Mouse (Mus musculus) thymus, adult 2 months (tissue): ENCODE measurements around the gene Lima1. TPM values are rescaled to one million over a fixed set of nuclear protein-coding genes. Genes with fewer than 3 reads are reported as not detected.

Experiments
- DNase-seq: peaks from one replicate; pipeline ENCODE4 v3.0.0; 2021
- H3K27ac ChIP-seq: fragments of 200-500 bp; 2 replicates; pipeline ENCODE4 v1.5.1; 2012; ENCODE audit warnings: low read length, control low read depth; ENCODE audit not compliant: control insufficient read depth, insufficient read depth
- H3K27me3 ChIP-seq: fragments of 200-500 bp; 2 replicates; pipeline ENCODE4 v1.6.1; 2012; ENCODE audit warnings: mild to moderate bottlenecking, low read length, moderate library complexity, mixed read lengths; ENCODE audit not compliant: control insufficient read depth, insufficient read depth
- H3K36me3 ChIP-seq: fragments of 200-500 bp; 2 replicates; pipeline ENCODE4 v1.6.1; 2012; ENCODE audit warnings: mild to moderate bottlenecking, low read length, moderate library complexity; ENCODE audit not compliant: control insufficient read depth, insufficient read depth
- H3K4me1 ChIP-seq: fragments of 200-500 bp; replicated peaks from 2 replicates; pipeline ENCODE4 v1.6.1; 2012; ENCODE audit warnings: low read length; ENCODE audit not compliant: control insufficient read depth, insufficient read depth
- H3K4me3 ChIP-seq: fragments of 200-500 bp; 2 replicates; pipeline ENCODE4 v1.5.1; 2012; ENCODE audit warnings: mild to moderate bottlenecking, low read length, control low read depth, moderate library complexity; ENCODE audit not compliant: control insufficient read depth, insufficient read depth
- CTCF ChIP-seq: fragments of 200-500 bp; IDR thresholded peaks from 2 replicates; pipeline ENCODE4 v1.5.1; 2012; ENCODE audit warnings: mild to moderate bottlenecking, control low read depth, low read length, moderate library complexity, borderline replicate concordance; ENCODE audit not compliant: control insufficient read depth, poor library complexity, insufficient read depth; ENCODE audit errors: extremely low read depth
- POLR2A ChIP-seq: fragments of 200-500 bp; IDR thresholded peaks from 2 replicates; pipeline ENCODE4 v1.6.1; 2012; ENCODE audit warnings: mild to moderate bottlenecking, low read length, control low read depth, moderate library complexity; ENCODE audit not compliant: control insufficient read depth, poor library complexity, insufficient read depth; ENCODE audit errors: extremely low read depth
- WGBS: fragments of 180-500 bp; shearing (Covaris S2); methylation state at CpG from one replicate; pipeline ENCODE4 v1.1.7; 2018; 5-methylcytosine and 5-hydroxymethylcytosine counted together
- polyA plus RNA-seq: library from polyadenylated mRNA; depleted of rRNA; stranded (reverse); fragments of >200 nt; gene quantifications from 2 replicates; pipeline ENCODE4 v1.2.3, GENCODE M21; 2012; rRNA removed

Gene Lima1
- polyA plus RNA-seq, 1 experiment: 12.3 TPM

GRCm38 (mm10) chr15:99736675-99737074 lies 138.6 kb downstream of the Lima1 start:
- 97% methylated on average over 11 of the region's 11 CpGs for WGBS
- Histone ChIP-seq H3K36me3 (peaks cover 51% of the 10 kb centered on the region), H3K27me3 (no peaks in the 10 kb centered on the region), H3K27ac (no peak overlapping the region), H3K4me1 (no peaks in the 10 kb centered on the region), H3K4me3 (no peak overlapping the region)
- no peak for TF ChIP-seq CTCF
- no peak for TF ChIP-seq POLR2A
- DNase-seq: no peak

- H3K27me3 ChIP-seq: no peaks in the 10 kb centered on the region
- peaks cover 51% of the 10 kb centered on the region for H3K36me3 ChIP-seq
- H3K4me3 ChIP-seq: no peak overlapping the region
- H3K4me1 ChIP-seq: no peaks in the 10 kb centered on the region
- DNase-seq: peak; percentile 100
- no peak overlapping the region for H3K27ac ChIP-seq
- 97% methylated on average over 2 of the region's 2 CpGs for WGBS
- TF ChIP-seq POLR2A (no peak), CTCF (no peak)
Measured at GRCm38 (mm10) chr15:99735631-99736030, 139.6 kb downstream of the Lima1 start.

GRCm38 (mm10) chr15:99733186-99733585 lies 142.1 kb downstream of the Lima1 start:
- H3K4me3 ChIP-seq: no peak overlapping the region
- no peak for TF ChIP-seq POLR2A
- TF ChIP-seq CTCF: no peak
- no peak overlapping the region for H3K27ac ChIP-seq
- DNase-seq: no peak
- WGBS: 97% methylated on average over 5 of the region's 5 CpGs
- peaks cover 38% of the 10 kb centered on the region for H3K36me3 ChIP-seq
- H3K4me1 ChIP-seq: no peaks in the 10 kb centered on the region
- no peaks in the 10 kb centered on the region for H3K27me3 ChIP-seq

- 99% methylated on average over 3 of the region's 3 CpGs for WGBS
- H3K36me3 ChIP-seq: peaks cover 31% of the 10 kb centered on the region
- no peak overlapping the region for H3K27ac ChIP-seq
- no peak overlapping the region for H3K4me3 ChIP-seq
- no peak for TF ChIP-seq CTCF
- TF ChIP-seq POLR2A: no peak
- H3K27me3 ChIP-seq: no peaks in the 10 kb centered on the region
- H3K4me1 ChIP-seq: no peaks in the 10 kb centered on the region
- no peak for DNase-seq
Measured at GRCm38 (mm10) chr15:99731678-99732077, 143.6 kb downstream of the Lima1 start.

GRCm38 (mm10) chr15:99731167-99731566 lies 144.1 kb downstream of the Lima1 start:
- Histone ChIP-seq H3K36me3 (peaks cover 28% of the 10 kb centered on the region), H3K4me1 (no peaks in the 10 kb centered on the region; the same call in 1 of the 2 replicates), H3K27me3 (no peaks in the 10 kb centered on the region), H3K27ac (no peak overlapping the region), H3K4me3 (no peak overlapping the region)
- 96% methylated on average over 2 of the region's 2 CpGs for WGBS
- TF ChIP-seq POLR2A: no peak
- TF ChIP-seq CTCF: no peak
- DNase-seq: no peak

GRCm38 (mm10) chr15:99729056-99729783 lies 146.0 kb downstream of the Lima1 start:
- TF ChIP-seq CTCF (no peak), POLR2A (no peak)
- 98% methylated on average over 4 of the region's 4 CpGs for WGBS
- Histone ChIP-seq H3K4me3 (no peak overlapping the region), H3K4me1 (peaks cover 6% of the 10 kb centered on the region), H3K27ac (no peak overlapping the region), H3K27me3 (no peaks in the 10 kb centered on the region), H3K36me3 (peaks cover 9% of the 10 kb centered on the region; the same call in 1 of the 2 replicates)
- peak; percentile 27 for DNase-seq

Other genes starting within 250 kb of the Lima1 start
- 80.2 and 95.6 TPM in 2 replicates for gene Racgap1, start 223.8 kb downstream of the Lima1 start, polyA plus RNA-seq
- 0.13 and 0.19 TPM in 2 replicates for gene Asic1, start 205.1 kb downstream of the Lima1 start, polyA plus RNA-seq
- gene Smarcd1, start 173.3 kb downstream of the Lima1 start, polyA plus RNA-seq: 106 and 111 TPM in 2 replicates
- not detected in 2 replicates for gene Gm17349, start 170.0 kb downstream of the Lima1 start, polyA plus RNA-seq
- 108 and 187 TPM in 2 replicates for gene Gpd1, start 157.9 kb downstream of the Lima1 start, polyA plus RNA-seq
- 227 and 284 TPM in 2 replicates for gene Cox14, start 149.8 kb downstream of the Lima1 start, polyA plus RNA-seq
- gene Cers5, start 102.6 kb downstream of the Lima1 start, polyA plus RNA-seq: 48.1 and 59.8 TPM in 2 replicates
- 0.03 and 0.09 TPM in 2 replicates for gene Fam186a, start 91.6 kb upstream of the Lima1 start, polyA plus RNA-seq
- 76.1 and 88.8 TPM in 2 replicates for gene Larp4, start 94.6 kb upstream of the Lima1 start, polyA plus RNA-seq
- gene Dip2b, start 163.2 kb upstream of the Lima1 start, polyA plus RNA-seq: 18.1 and 22.2 TPM in 2 replicates